Mouse (Mus musculus): ENCODE results near the gene Wdr81. TPM values are rescaled to one million over a fixed set of nuclear protein-coding genes. Genes with fewer than 3 reads are reported as not detected.

Gene Wdr81
- polyA plus RNA-seq, 1 experiment from 2014 or later, result 21.8 TPM

DNA sequence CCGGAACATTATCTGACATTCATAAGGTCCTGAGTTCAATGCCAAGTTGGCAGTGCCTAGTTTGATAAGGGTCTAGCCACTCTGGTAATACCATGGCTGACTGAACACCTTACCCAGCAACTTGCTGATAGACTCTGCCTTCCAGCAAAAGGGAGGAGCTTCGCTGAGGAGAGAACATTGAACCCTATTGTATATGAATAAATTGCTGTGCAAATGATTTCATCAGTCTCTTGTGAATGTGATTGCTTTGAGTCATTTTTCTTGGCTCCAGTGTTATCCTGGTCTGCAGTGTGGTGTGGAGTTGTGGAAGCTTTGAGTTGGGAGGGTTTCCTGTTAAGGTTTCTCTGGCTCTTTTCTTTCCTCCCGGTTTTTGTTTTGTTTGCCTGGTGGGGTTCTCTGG, 16.2 kb upstream of the Wdr81 start:
- H3K9me3 ChIP-seq (ENCODE audit: control insufficient read depth, low read length), result no peaks in the 10 kb centered on the region; the same call in 1 of the 2 replicates
- peaks cover 6% of the 10 kb centered on the region; the same call in 1 of the 2 replicates for H3K36me3 ChIP-seq (ENCODE audit: control insufficient read depth, insufficient read depth, low read length)
- H3K27ac ChIP-seq (ENCODE audit: low read depth, low read length), result no peak overlapping the region
- no peak overlapping the region for H3K9ac ChIP-seq (ENCODE audit: low read depth, low read length)
- DNase-seq (ENCODE audit: low spot score), result no peak
- no peak overlapping the region for H3K4me2 ChIP-seq
- no peaks in the 10 kb centered on the region for H3K27me3 ChIP-seq (replicated peaks; ENCODE audit: control insufficient read depth, insufficient read depth, low read length)
- peaks cover 14% of the 10 kb centered on the region for H3K4me1 ChIP-seq (replicated peaks; ENCODE audit: control insufficient read depth, insufficient read depth, low read length)
- WGBS, result 93% methylated on average over 3 of the region's 3 CpGs
- no peak for ATAC-seq (replicated peaks; ENCODE audit: low FRiP score)
- no peak overlapping the region for H3K4me3 ChIP-seq (ENCODE audit: low read depth, low read length)

GRCm38 (mm10) chr11:75469261-75469660, 14.7 kb upstream of the Wdr81 start:
- Histone ChIP-seq H3K4me1 (replicated peaks; ENCODE audit: control insufficient read depth, insufficient read depth, low read length) (peaks cover 14% of the 10 kb centered on the region), H3K9me3 (ENCODE audit: control insufficient read depth, low read length) (no peaks in the 10 kb centered on the region; the same call in 1 of the 2 replicates), H3K4me2 (no peak overlapping the region)

DNA sequence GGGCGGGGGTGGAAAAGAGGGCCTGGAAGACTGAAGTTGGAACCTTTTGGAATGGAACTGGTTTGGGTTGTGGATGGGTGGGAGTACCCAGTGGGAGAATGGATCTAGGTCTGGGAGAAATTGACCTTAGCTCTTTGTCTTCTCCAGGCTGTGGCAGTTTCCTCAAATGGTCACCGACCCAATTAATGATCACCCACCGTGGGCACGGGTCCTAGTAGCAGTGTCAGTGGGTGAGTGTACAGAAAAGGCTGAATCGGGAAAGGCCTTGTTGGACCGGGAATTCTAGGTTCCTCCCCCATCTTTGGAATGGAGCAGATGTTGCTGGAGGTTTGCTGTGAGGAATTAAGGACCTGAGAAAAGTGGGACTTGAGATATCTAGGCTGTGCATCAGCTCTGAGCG, 13.9 kb upstream of the Wdr81 start:
- no peak; the same call in 1 of the 2 replicates for ATAC-seq (replicated peaks; ENCODE audit: low FRiP score)
- H3K9ac ChIP-seq (ENCODE audit: low read depth, low read length), result peak overlapping the region; percentile 47; the same call in 1 of the 2 replicates
- H3K9me3 ChIP-seq (ENCODE audit: control insufficient read depth, low read length), result no peaks in the 10 kb centered on the region; the same call in 1 of the 2 replicates
- peaks cover 18% of the 10 kb centered on the region for H3K36me3 ChIP-seq (ENCODE audit: control insufficient read depth, insufficient read depth, low read length)
- H3K4me1 ChIP-seq (replicated peaks; ENCODE audit: control insufficient read depth, insufficient read depth, low read length), result peaks cover 18% of the 10 kb centered on the region
- H3K4me3 ChIP-seq (ENCODE audit: low read depth, low read length), result peak overlapping the region; percentile 44
- no peak overlapping the region for H3K27ac ChIP-seq (ENCODE audit: low read depth, low read length)
- peak overlapping the region; percentile 67 for H3K4me2 ChIP-seq
- DNase-seq (ENCODE audit: low spot score), result no peak
- no peaks in the 10 kb centered on the region for H3K27me3 ChIP-seq (replicated peaks; ENCODE audit: control insufficient read depth, insufficient read depth, low read length)
- WGBS, result 58% methylated on average over 7 of the region's 7 CpGs

More at GRCm38 (mm10) chr11:75469261-75469660, 14.7 kb upstream of the Wdr81 start:
- Histone ChIP-seq H3K4me3 (ENCODE audit: low read depth, low read length) (no peak overlapping the region), H3K36me3 (ENCODE audit: control insufficient read depth, insufficient read depth, low read length) (peaks cover 18% of the 10 kb centered on the region), H3K9ac (ENCODE audit: low read depth, low read length) (no peak overlapping the region), H3K27me3 (replicated peaks; ENCODE audit: control insufficient read depth, insufficient read depth, low read length) (no peaks in the 10 kb centered on the region), H3K27ac (ENCODE audit: low read depth, low read length) (no peak overlapping the region)
- 92% methylated on average over 4 of the region's 4 CpGs for WGBS
- ATAC-seq (replicated peaks; ENCODE audit: low FRiP score) (no peak), DNase-seq (ENCODE audit: low spot score) (no peak)

- Histone ChIP-seq H3K36me3 (ENCODE audit: control insufficient read depth, insufficient read depth, low read length) (peaks cover 18% of the 10 kb centered on the region), H3K4me1 (replicated peaks; ENCODE audit: control insufficient read depth, insufficient read depth, low read length) (peaks cover 25% of the 10 kb centered on the region), H3K4me2 (peak overlapping the region; percentile 67), H3K27me3 (replicated peaks; ENCODE audit: control insufficient read depth, insufficient read depth, low read length) (no peaks in the 10 kb centered on the region), H3K4me3 (ENCODE audit: low read depth, low read length) (peak overlapping the region; percentile 44), H3K9me3 (ENCODE audit: control insufficient read depth, low read length) (no peaks in the 10 kb centered on the region; the same call in 1 of the 2 replicates), H3K27ac (ENCODE audit: low read depth, low read length) (0 out of 2 replicates have a peak overlapping the region, but pooled peaks have one; percentile 8), H3K9ac (ENCODE audit: low read depth, low read length) (peak overlapping the region; percentile 47)
- DNase-seq (ENCODE audit: low spot score), result peak; percentile 68
- peak; percentile 81 for ATAC-seq (replicated peaks; ENCODE audit: low FRiP score)
- WGBS, result 14% methylated on average over 19 of the region's 19 CpGs
These were observed 13.1 kb upstream of the Wdr81 start for GRCm38 (mm10) chr11:75467512-75468215.

GRCm38 (mm10) chr11:75466731-75467505, 12.4 kb upstream of the Wdr81 start:
- Histone ChIP-seq H3K4me2 (peak overlapping the region; percentile 67), H3K4me3 (ENCODE audit: low read depth, low read length) (no peak overlapping the region; the same call in 1 of the 2 replicates), H3K27me3 (replicated peaks; ENCODE audit: control insufficient read depth, insufficient read depth, low read length) (no peaks in the 10 kb centered on the region), H3K36me3 (ENCODE audit: control insufficient read depth, insufficient read depth, low read length) (peaks cover 18% of the 10 kb centered on the region), H3K9ac (ENCODE audit: low read depth, low read length) (no peak overlapping the region), H3K4me1 (replicated peaks; ENCODE audit: control insufficient read depth, insufficient read depth, low read length) (peaks cover 29% of the 10 kb centered on the region), H3K27ac (ENCODE audit: low read depth, low read length) (0 out of 2 replicates have a peak overlapping the region, but pooled peaks have one; percentile 8), H3K9me3 (ENCODE audit: control insufficient read depth, low read length) (no peaks in the 10 kb centered on the region; the same call in 1 of the 2 replicates)
- ATAC-seq (replicated peaks; ENCODE audit: low FRiP score) (no peak), DNase-seq (ENCODE audit: low spot score) (peak; percentile 27)
- 97% methylated on average over 4 of the region's 4 CpGs for WGBS

DNA sequence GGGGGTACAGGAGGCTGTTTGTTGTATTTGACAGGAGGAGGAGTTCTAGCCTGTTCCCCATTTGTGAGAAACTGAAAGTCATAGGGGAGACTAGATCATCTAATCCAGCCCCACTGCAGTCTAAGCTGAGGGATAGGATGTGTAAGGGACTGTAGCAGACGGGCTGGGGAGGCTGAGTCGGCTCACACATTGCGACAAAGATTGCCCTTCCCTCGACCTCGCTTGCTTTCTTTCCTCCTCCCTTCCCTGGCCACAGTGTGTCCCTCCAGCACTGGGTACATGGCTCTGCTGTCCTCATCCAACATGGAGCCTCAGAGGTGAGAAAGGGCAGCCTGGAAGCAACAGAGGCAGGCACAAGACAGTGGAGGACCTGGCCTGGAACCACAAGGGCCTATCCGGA, 10.5 kb upstream of the Wdr81 start:
- no peak overlapping the region for H3K4me2 ChIP-seq
- H3K4me3 ChIP-seq (ENCODE audit: low read depth, low read length), result no peak overlapping the region
- peaks cover 30% of the 10 kb centered on the region for H3K4me1 ChIP-seq (replicated peaks; ENCODE audit: control insufficient read depth, insufficient read depth, low read length)
- H3K27me3 ChIP-seq (replicated peaks; ENCODE audit: control insufficient read depth, insufficient read depth, low read length), result no peaks in the 10 kb centered on the region
- peaks cover 18% of the 10 kb centered on the region for H3K36me3 ChIP-seq (ENCODE audit: control insufficient read depth, insufficient read depth, low read length)
- no peak overlapping the region for H3K27ac ChIP-seq (ENCODE audit: low read depth, low read length)
- ATAC-seq (replicated peaks; ENCODE audit: low FRiP score) (no peak), DNase-seq (ENCODE audit: low spot score) (peak; percentile 30)
- WGBS, result 88% methylated on average over 6 of the region's 6 CpGs
- no peak overlapping the region for H3K9ac ChIP-seq (ENCODE audit: low read depth, low read length)
- no peaks in the 10 kb centered on the region; the same call in 1 of the 2 replicates for H3K9me3 ChIP-seq (ENCODE audit: control insufficient read depth, low read length)

DNA sequence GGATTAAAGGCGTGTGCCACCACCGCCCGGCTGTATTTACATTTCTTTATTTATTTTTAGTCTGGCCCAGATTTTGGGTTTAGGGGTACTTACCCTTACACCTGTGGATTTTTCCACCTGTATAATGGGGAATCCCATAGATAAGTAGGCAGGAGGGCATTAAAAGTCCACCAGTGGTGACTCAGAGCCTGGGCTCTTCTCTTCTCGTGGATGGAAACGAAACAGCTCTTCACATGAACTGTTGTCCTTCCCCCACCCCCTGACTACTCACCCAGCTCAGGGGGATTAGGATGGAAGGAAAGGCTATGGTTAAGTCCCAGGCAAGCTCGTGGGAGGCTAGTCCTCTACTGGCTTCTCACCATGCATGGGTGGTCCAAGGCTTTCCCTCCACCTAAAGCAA, 9.9 kb upstream of the Wdr81 start:
- Histone ChIP-seq H3K4me2 (no peak overlapping the region), H3K4me3 (ENCODE audit: low read depth, low read length) (no peak overlapping the region), H3K27ac (ENCODE audit: low read depth, low read length) (no peak overlapping the region), H3K4me1 (replicated peaks; ENCODE audit: control insufficient read depth, insufficient read depth, low read length) (peaks cover 37% of the 10 kb centered on the region), H3K9ac (ENCODE audit: low read depth, low read length) (no peak overlapping the region), H3K27me3 (replicated peaks; ENCODE audit: control insufficient read depth, insufficient read depth, low read length) (no peaks in the 10 kb centered on the region), H3K9me3 (ENCODE audit: control insufficient read depth, low read length) (no peaks in the 10 kb centered on the region; the same call in 1 of the 2 replicates), H3K36me3 (ENCODE audit: control insufficient read depth, insufficient read depth, low read length) (peaks cover 18% of the 10 kb centered on the region)
- WGBS, result 89% methylated on average over 6 of the region's 6 CpGs
- ATAC-seq (replicated peaks; ENCODE audit: low FRiP score), result no peak
- DNase-seq (ENCODE audit: low spot score), result no peak

DNA sequence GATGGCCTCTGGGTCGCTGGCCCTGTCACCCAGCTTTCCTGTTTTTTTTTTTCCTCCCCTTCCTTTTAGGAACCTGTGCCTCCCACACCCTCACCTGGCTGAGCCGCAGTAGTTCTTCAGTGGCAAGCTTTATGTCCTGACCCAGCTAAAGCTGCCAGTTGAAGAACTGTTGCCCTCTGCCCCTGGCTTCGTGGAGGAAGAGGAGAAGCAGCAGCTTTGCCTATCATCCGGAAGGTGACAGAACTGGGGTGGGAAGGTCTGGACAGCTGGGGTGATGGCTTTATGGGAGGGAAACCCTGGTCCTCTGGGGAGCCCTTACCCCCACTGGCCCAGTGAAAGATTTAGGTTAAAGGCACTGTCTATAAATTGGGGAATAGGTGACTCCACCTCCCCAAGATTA, 9.1 kb upstream of the Wdr81 start:
- Histone ChIP-seq H3K9me3 (ENCODE audit: control insufficient read depth, low read length) (no peaks in the 10 kb centered on the region; the same call in 1 of the 2 replicates), H3K4me1 (replicated peaks; ENCODE audit: control insufficient read depth, insufficient read depth, low read length) (peaks cover 43% of the 10 kb centered on the region), H3K27ac (ENCODE audit: low read depth, low read length) (peak overlapping the region; percentile 98), H3K4me3 (ENCODE audit: low read depth, low read length) (peak overlapping the region; percentile 83), H3K4me2 (peak overlapping the region; percentile 93), H3K36me3 (ENCODE audit: control insufficient read depth, insufficient read depth, low read length) (peaks cover 18% of the 10 kb centered on the region), H3K9ac (ENCODE audit: low read depth, low read length) (peak overlapping the region; percentile 31; the same call in 1 of the 2 replicates), H3K27me3 (replicated peaks; ENCODE audit: control insufficient read depth, insufficient read depth, low read length) (no peaks in the 10 kb centered on the region)
- 73% methylated on average over 4 of the region's 4 CpGs for WGBS
- DNase-seq (ENCODE audit: low spot score) (peak; percentile 29), ATAC-seq (replicated peaks; ENCODE audit: low FRiP score) (no peak)
